Mouse (Mus musculus) olfactory bulb, adult 2 months (tissue): Measurements from ENCODE around the gene Ncam2. TPM values are rescaled to one million over a fixed set of nuclear protein-coding genes. Genes with fewer than 3 reads are reported as not detected.
"Not testable (repeated sequence)": the region's sequence is repeated elsewhere in the genome, so short reads cannot be mapped to it uniquely, and the experiment has no call there.

ENCODE experiments used
- H3K27ac ChIP-seq: fragments of 200-500 bp; 2 replicates; pipeline ENCODE4 v1.5.1; 2012; ENCODE audit warnings: low read depth, low read length; ENCODE audit not compliant: insufficient read depth
- H3K4me1 ChIP-seq: fragments of 200-500 bp; 2 replicates; pipeline ENCODE4 v1.6.1; 2012; ENCODE audit warnings: low read length; ENCODE audit not compliant: control insufficient read depth, insufficient read depth
- H3K4me3 ChIP-seq: fragments of 200-500 bp; 2 replicates; pipeline ENCODE4 v1.5.1; 2012; ENCODE audit warnings: mild to moderate bottlenecking, low read depth, low read length, moderate library complexity; ENCODE audit not compliant: insufficient read depth
- CTCF ChIP-seq: fragments of 200-500 bp; IDR thresholded peaks from 2 replicates; pipeline ENCODE4 v1.5.1; 2012; ENCODE audit warnings: low read depth, mild to moderate bottlenecking, low read length, moderate library complexity; ENCODE audit not compliant: insufficient read depth
- POLR2A ChIP-seq: fragments of 200-500 bp; IDR thresholded peaks from 2 replicates; pipeline ENCODE4 v1.6.1; 2012; ENCODE audit warnings: mild to moderate bottlenecking, low read depth, low read length, moderate library complexity; ENCODE audit not compliant: insufficient read depth
- WGBS: fragments of 180-500 bp; shearing (Covaris S2); methylation state at CpG from one replicate; pipeline ENCODE4 v1.1.7; 2018; 5-methylcytosine and 5-hydroxymethylcytosine counted together
- polyA plus RNA-seq: library from polyadenylated mRNA; stranded (reverse); fragments of >200 nt; gene quantifications from 2 replicates; pipeline ENCODE4 v1.2.4, GENCODE M21; 2012; ENCODE audit warnings: low replicate concordance; ENCODE audit not compliant: missing spikeins, insufficient read depth, insufficient read length

Ncam2 gene
- polyA plus RNA-seq, 1 experiment: not detected

- no peak for TF ChIP-seq CTCF
- Histone ChIP-seq H3K4me1 (no peaks in the 10 kb centered on the region), H3K4me3 (no peak overlapping the region), H3K27ac (no peak overlapping the region)
- WGBS: 91% methylated on average over 7 of the region's 7 CpGs
These were observed 234.1 kb downstream of the Ncam2 start for GRCm38 (mm10) chr16:81434559-81434958.

DNA sequence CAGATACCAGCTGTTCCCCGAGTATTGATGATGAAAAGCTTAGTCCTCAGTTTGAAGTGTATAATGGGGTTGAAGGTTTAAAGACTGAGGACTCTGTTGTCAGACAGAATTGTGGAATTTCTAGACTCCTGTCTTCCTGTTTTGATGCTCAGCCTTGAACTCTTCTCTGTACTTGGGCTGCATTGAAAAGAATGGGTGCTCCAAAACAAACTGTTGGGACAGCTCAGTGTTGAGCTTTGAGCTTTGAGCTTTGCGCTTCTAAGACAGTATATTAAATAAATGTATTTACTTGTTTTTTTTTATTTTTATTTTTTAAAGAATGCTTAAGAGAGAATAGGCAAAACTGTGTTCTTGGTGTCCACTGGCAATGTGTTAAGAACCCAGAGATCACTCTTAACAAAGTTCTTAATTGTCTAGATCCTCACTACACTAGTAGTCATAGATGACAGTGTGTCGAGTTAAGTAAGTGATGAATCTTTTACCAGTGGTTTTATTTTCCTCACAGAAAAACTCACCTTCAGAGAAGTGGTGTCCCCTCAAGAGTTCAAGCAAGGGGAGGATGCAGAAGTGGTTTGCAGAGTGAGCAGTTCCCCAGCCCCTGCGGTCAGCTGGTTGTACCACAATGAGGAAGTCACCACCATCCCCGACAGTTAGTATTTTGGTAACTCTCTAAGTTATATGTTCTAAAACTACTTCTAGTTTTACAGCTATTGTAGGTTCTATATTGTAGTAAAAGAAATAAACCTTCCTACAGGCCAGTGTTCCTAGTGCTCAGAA is 236.8 kb downstream of the Ncam2 start:
- H3K4me3 ChIP-seq: no peak overlapping the region
- 90% methylated on average over 5 of the region's 5 CpGs for WGBS

GRCm38 (mm10) chr16:81437868-81438249 is 237.4 kb downstream of the Ncam2 start:
- Histone ChIP-seq H3K27ac (no peak overlapping the region), H3K4me3 (no peak overlapping the region), H3K4me1 (no peaks in the 10 kb centered on the region)
- WGBS: 96% methylated on average over 2 of the region's 2 CpGs
- TF ChIP-seq POLR2A (no peak), CTCF (no peak)

More for the DNA sequence above, 236.8 kb downstream of the Ncam2 start:
- H3K27ac ChIP-seq: no peak overlapping the region
- no peaks in the 10 kb centered on the region for H3K4me1 ChIP-seq
- no peak for TF ChIP-seq CTCF
- no peak for TF ChIP-seq POLR2A

DNA sequence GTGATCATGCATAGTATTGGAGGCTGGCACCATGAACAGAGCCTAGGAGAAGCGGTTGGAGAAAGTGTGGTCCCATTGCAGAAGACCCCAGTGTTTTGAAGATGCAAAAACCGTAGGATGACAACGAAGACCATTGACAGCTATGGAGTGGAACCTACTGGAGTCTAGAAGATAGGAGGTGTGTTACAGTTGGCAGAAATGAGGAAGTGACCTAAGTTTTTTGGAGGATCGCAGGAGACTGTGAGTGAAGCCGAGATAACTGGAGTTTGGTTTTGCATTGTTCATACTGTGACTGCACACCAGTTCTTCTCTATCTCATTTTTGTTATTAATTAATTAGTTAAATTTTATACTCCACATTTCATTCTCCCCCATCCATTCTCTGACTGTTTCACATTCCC is 250.4 kb downstream of the Ncam2 start:
- over 99% methylated on average over 5 of the region's 5 CpGs for WGBS
- H3K27ac ChIP-seq: no peak overlapping the region
- no peaks in the 10 kb centered on the region for H3K4me1 ChIP-seq
- no peak overlapping the region for H3K4me3 ChIP-seq
- TF ChIP-seq CTCF (no peak), POLR2A (no peak)

- H3K4me1 ChIP-seq: no peaks in the 10 kb centered on the region
- no peak overlapping the region for H3K4me3 ChIP-seq
- H3K27ac ChIP-seq: no peak overlapping the region
- no peak for TF ChIP-seq POLR2A
- TF ChIP-seq CTCF: no peak
- 44% methylated on average over 2 of the region's 2 CpGs for WGBS
These were observed 252.5 kb downstream of the Ncam2 start for GRCm38 (mm10) chr16:81452988-81453387.

GRCm38 (mm10) chr16:81454472-81454871 is 254.0 kb downstream of the Ncam2 start:
- TF ChIP-seq POLR2A: no peak
- no peak for TF ChIP-seq CTCF
- no peaks in the 10 kb centered on the region for H3K4me1 ChIP-seq
- no peak overlapping the region for H3K27ac ChIP-seq
- no peak overlapping the region for H3K4me3 ChIP-seq
- over 99% methylated on average over 2 of the region's 2 CpGs for WGBS

- H3K4me3 ChIP-seq, H3K4me1 ChIP-seq, H3K27ac ChIP-seq: not testable (repeated sequence)
- WGBS: 95% methylated on average over 2 of the region's 2 CpGs
These were observed 262.2 kb downstream of the Ncam2 start for GRCm38 (mm10) chr16:81462731-81463130.

- WGBS: 67% methylated on average over 1 of the region's 1 CpGs
- no peaks in the 10 kb centered on the region for H3K4me1 ChIP-seq
These were observed 272.4 kb downstream of the Ncam2 start for GRCm38 (mm10) chr16:81472925-81473324.

GRCm38 (mm10) chr16:81481058-81481457 is 280.6 kb downstream of the Ncam2 start:
- H3K27ac ChIP-seq: no peak overlapping the region
- no peak overlapping the region for H3K4me3 ChIP-seq
- TF ChIP-seq CTCF: no peak
- TF ChIP-seq POLR2A: no peak
- H3K4me1 ChIP-seq: no peaks in the 10 kb centered on the region

More at GRCm38 (mm10) chr16:81472925-81473324, 272.4 kb downstream of the Ncam2 start:
- no peak overlapping the region for H3K27ac ChIP-seq
- TF ChIP-seq POLR2A (no peak), CTCF (no peak)
- no peak overlapping the region for H3K4me3 ChIP-seq

DNA sequence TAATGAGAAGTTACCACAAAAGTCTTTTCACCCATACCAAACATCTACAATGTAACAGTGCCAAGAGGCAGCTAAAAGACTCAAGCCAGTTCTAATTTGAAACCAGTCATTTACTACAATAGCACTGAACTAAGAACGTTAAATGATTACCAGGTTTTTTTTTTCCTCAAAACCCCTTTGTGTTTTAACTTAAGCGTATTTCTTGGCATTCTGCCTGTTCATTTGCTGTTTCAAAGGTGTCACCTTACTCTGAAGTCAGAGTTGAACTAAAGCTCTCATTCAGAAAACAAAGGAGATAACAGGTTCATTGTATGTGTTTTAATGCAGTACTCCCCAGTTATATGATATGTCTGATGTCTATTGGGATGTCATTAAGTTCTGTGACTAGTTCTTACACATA is 295.6 kb downstream of the Ncam2 start:
- Histone ChIP-seq H3K27ac (no peak overlapping the region), H3K4me1 (no peaks in the 10 kb centered on the region), H3K4me3 (no peak overlapping the region)
- WGBS: 37% methylated on average over 2 of the region's 2 CpGs
- TF ChIP-seq POLR2A (no peak), CTCF (no peak)
